Mouse (Mus musculus) skeletal muscle tissue, adult 2 months (tissue): ENCODE measurements around the gene Il3ra.

Source experiments
- DNase-seq: peaks from one replicate; pipeline ENCODE4 v3.0.0-alpha.2; 2012; ENCODE audit warnings: low read depth, low spot score

Gene Il3ra

DNA sequence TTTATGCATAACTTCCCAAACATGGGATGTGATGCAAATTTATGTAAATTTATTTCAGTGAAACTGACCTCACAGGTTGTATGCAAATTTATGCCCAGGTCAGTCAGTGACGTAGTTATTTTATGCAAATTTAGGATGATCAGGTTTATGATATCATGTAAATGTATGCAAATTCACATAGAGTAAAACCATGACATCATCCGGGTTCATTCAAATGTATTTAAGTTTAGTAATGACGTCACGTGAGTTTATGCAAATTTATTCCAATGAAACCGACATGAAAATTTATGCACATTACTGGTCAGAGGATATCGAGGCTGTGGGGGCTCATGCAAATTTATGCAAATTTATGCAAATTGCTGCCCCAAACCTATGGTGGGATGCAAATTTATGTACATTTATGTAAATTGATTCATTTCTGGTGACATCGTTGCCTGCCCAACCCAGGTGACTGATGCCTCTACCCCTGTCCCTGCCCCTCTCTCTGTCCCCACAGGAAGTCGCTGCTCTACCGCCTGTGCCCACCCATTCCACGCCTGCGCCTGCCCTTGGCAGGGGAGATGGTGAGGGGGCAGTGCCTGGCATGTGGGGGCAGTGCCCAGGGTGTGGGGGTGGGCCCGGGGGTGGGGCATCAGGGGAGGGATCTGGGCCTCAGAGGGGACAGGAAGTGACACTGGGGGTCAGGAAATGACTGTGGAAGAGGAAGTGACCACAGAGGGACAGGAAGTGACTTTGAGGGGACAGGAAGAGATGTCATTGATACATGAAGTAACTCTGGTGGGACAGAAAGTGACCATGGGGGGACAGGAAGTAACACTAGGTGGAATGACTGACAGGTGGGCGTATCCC is 8.7 kb downstream of the Il3ra start:
- no peak for DNase-seq

DNA sequence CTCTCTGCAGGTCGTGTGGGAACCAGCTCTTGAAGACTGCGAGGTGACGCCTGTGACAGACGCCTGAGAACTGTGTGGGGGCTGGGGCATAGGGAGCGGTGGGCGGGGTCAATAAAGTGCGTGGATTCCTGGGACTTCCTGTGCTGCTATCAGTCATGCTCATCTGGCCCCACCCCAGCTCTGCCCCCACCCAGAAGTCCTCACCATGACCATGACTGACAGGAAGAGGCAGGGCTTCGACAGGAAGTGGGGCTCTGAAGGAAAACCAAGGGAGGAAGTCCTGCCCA is 9.2 kb downstream of the Il3ra start:
- no peak for DNase-seq

DNA sequence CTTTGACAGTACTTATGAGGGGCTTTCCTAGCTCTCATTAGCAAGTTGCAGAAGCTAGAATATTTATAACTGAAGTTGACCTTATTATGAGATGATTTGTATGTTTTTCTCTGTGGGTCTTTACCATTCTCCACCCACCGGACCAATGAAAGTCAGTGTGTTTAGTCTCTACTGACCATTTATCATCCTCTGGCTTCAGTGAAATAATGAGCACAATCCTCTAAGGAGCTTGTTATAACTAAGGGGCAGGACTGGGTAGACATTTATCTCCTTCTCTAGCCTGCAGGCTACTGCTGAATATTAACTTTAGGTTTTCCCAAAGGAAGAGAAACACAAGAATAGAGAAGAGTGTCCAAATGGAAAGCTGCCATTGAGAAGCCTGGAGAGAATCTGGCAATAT is 49.5 kb downstream of the Il3ra start:
- no peak for DNase-seq

DNA sequence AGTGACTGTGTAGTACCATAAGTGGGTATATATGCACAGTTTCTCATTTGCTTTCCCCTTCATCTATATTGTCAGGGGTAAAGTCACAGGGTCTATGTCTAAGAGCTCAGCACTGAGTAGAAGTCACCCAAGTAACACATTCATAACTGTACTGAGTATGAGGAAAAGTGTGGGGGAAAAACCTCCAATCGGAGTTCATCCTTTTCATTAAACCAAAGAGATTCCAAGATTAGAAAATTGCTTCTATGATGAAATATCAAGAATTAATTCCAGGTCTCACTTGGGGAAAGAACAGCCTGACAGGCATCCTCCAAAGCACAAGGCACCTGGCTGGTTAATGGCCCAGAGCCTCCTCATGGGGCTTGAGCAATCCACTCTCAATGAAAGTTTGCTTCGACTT is 54.9 kb downstream of the Il3ra start, which contains the start of gene Olfr721-ps1:
Olfr721-ps1 (plus strand) TSS at position 301 of the 400 bp plus-strand sequence.
- no peak for DNase-seq
